Mouse (Mus musculus): ENCODE measurements around the gene Pik3r1.

Pik3r1 gene

DNA sequence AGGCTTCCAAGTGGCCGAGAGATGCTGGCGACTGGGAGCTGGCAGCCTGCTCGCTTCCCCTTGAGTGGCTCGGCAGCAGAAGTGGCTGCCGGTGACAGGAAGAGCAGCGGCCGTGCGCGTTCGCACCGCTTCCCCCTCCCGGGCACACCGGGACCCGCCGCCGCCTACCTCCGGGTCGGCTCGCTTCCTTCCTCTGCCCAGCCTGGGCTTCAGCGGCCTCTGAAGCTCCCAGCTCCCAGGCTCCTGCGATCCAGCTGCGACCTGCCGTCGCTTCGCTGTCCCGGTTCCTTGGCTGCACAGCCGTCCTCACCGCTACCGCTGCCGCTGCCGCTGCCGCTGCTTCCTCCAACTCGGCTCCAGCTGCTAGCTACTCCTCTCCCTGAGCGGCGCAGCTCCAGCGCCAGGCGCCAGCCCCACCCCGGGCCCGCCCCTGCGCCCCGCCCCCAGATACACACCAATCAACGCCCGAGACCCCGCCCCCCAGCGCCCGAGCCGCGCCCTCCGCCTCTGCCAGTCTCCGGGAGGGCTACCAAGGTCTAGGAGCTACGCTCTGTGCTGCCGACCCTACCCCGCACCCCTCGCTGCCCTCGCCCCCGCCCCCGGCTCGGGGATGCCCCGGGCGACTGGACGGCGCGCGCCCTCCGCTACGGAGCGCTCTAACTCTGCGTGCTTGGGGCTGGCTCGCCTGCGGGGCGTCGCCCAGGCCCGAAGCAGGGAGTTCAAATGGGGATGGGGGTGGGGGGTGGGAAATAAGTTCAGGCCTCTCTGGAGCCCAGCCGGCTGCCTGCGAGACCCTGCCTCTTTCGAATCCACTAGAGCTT is at the start of gene Pik3r1:
TSS of gene Pik3r1 (minus strand) at position 409 of the 821 bp plus-strand sequence.
- peak; percentile 97 to 99 for DNase-seq

- DNase-seq: no peak
Observed at GRCm38 (mm10) chr13:101813267-101813900, 45.4 kb upstream of the Pik3r1 start.

GRCm38 (mm10) chr13:101812341-101812740 is 44.3 kb upstream of the Pik3r1 start:
- no peak for DNase-seq

DNA sequence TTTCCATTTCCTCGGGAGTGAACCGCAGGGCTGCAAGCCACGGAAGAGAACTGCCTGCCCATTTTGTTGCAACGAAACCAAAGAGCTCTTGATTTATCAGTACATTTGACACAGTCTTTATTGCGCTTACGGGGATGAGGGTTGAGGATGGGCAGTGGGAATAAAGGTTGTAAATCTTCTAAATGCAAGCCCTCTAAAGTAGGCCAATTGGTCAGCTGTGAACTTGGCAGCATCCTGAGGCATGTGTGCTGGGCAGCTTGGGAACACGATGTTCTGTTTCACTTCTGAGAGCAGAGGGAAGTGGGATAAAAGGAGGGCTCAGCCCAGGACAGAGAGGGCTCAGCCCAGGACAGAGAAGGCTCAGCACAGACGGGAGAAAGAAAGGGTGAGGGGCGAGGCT is 43.9 kb upstream of the Pik3r1 start:
- DNase-seq: peak; percentile 16 to 17

- DNase-seq: peak; percentile 18 to 24
Observed at GRCm38 (mm10) chr13:101810667-101811066, 42.6 kb upstream of the Pik3r1 start.

- DNase-seq: no peak
Observed at GRCm38 (mm10) chr13:101809796-101810195, 41.8 kb upstream of the Pik3r1 start.

DNA sequence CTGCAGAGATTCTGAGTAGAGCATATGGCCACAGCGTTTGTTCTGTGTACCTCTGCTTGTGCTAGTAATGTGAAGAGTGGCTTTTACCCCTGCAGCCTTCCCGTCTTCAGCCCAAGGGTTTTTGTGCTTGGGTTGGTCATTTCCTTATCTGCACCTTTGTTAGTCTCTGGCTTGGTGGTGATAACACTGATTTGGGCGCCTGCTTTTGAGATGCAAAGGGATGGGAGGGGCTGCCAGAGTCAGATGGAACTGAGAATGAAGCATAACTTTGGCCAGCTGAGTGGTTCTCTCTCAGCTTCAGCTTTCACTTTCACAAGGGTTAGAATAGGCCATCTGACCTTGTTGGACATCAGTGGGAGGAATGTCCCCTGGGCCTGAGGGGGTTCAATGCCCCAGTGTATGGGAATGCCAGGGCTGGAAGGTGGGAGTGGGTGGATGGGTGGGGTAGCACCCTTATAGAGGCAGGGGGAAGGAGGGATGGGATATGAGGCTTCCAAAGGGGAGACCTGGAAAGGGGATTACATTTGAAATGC is 37.6 kb upstream of the Pik3r1 start:
- DNase-seq: no peak

- peak; percentile 55 to 71 for DNase-seq
Observed at GRCm38 (mm10) chr13:101801372-101802186, 33.6 kb upstream of the Pik3r1 start.

- DNase-seq: no peak
Observed at GRCm38 (mm10) chr13:101800833-101801371, 32.9 kb upstream of the Pik3r1 start.

GRCm38 (mm10) chr13:101800021-101800596 is 32.1 kb upstream of the Pik3r1 start:
- DNase-seq: no peak

- DNase-seq: no peak
Observed at GRCm38 (mm10) chr13:101799318-101799717, 31.3 kb upstream of the Pik3r1 start.

- no peak for DNase-seq
Observed at GRCm38 (mm10) chr13:101798522-101798921, 30.5 kb upstream of the Pik3r1 start.

GRCm38 (mm10) chr13:101796983-101797382 is 29.0 kb upstream of the Pik3r1 start:
- DNase-seq: no peak

GRCm38 (mm10) chr13:101785705-101786104 is 17.7 kb upstream of the Pik3r1 start:
- no peak for DNase-seq

DNA sequence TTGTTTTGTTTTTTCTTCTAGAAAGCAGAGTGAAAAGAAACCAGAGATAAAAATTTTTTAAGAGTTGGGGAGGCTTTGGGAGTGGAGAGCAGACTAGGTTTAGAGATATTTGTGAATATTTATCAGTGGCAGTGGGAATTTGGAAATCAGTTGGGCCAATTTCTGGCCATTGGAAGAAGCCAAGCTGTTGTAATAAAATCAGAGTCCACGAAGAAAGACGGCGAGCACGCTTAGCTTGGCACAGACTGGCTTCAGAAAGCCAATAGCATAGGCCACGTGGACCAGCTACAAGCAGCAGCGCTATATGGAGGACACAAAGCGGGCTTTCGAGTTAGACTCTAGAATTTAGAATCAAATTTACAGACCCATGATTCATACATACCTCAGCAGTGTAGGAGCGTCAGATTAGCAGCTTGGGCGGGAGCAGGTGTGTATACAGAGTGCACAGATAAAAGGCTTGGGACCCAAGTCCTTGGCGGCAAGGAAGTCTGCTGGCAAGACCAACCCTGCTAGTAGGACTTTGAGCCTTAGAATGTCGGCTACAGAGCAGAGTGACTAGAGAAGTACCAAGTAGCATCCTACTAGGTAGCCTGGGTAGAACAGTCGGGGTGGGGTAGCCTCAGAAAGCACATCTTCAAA is 16.8 kb upstream of the Pik3r1 start:
- DNase-seq: no peak

DNA sequence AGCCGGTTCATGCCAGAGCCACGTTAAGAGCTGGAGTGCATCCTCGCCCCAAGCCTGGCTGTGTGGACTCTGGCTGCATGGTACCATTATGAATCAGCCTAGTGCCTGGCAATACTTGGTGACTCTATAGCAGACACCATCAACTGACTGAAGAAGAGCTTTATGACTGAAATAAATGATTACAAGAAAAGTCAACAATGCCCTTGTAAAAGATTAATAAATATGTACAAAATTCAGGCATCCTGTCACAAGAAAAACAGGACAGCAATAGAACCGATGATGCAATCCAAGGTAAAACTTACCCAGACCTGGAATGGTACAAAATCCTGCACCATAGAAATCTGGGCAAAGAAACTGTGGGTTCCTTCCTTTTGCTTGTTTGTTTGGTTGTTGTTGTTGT is 11.0 kb upstream of the Pik3r1 start:
- no peak for DNase-seq

- no peak for DNase-seq
Observed at GRCm38 (mm10) chr13:101777851-101778250, 9.8 kb upstream of the Pik3r1 start.

GRCm38 (mm10) chr13:101771071-101771470 is 3.1 kb upstream of the Pik3r1 start:
- no peak for DNase-seq

GRCm38 (mm10) chr13:101769955-101770354 is 1.9 kb upstream of the Pik3r1 start:
- DNase-seq: no peak

DNA sequence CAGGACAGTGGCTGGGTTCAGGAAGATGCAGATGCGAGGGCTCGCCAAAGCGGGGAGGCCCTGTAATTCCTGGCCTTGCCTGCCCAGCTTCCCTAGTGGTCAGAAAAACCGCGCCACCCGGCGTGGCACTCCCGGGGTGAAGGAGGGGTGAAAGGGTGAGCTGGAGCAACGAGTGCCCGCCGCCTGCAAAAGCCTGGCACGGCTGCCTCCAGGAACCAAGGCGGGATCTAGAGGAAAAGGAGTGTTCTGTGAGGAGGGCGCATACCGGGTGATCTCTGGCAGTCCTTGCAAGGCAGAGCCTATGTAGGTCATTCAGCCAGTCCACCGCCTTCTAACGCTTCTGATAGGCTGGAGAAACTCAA is 594 bp upstream of the Pik3r1 start:
- peak; percentile 80 to 81 for DNase-seq

- DNase-seq: peak; percentile 55 to 62
Observed at GRCm38 (mm10) chr13:101767013-101767808, 806 bp downstream of the Pik3r1 start.

Measured in cerebellum, postnatal 25 days (tissue).